Mouse (Mus musculus) lung, adult 2 months (tissue): ENCODE measurements around the gene Mid1ip1. TPM values are rescaled to one million over a fixed set of nuclear protein-coding genes. Genes with fewer than 3 reads are reported as not detected.

ENCODE experiments used
- DNase-seq: peaks from one replicate; pipeline ENCODE4 v3.0.0; 2022
- H3K4me1 ChIP-seq: fragments of 200-500 bp; 2 replicates; pipeline ENCODE4 v1.6.1; 2011; ENCODE audit warnings: low read length; ENCODE audit not compliant: control insufficient read depth, insufficient read depth
- H3K4me3 ChIP-seq: fragments of 200-500 bp; replicated peaks from 2 replicates; pipeline ENCODE3; 2011; ENCODE audit warnings: low read depth, mild to moderate bottlenecking, control low read depth, low read length; ENCODE audit errors: extremely low read depth
- CTCF ChIP-seq: fragments of 200-500 bp; IDR thresholded peaks from 2 replicates; pipeline ENCODE4 v1.5.1; 2011; ENCODE audit warnings: mild to moderate bottlenecking, low read length, control low read depth; ENCODE audit not compliant: insufficient read depth
- POLR2A ChIP-seq: fragments of 200-500 bp; IDR thresholded peaks from 2 replicates; pipeline ENCODE4 v1.6.1; 2011; ENCODE audit warnings: low read depth, mild to moderate bottlenecking, control low read depth, low read length, borderline replicate concordance; ENCODE audit errors: extremely low read depth
- WGBS: fragments of 180-500 bp; shearing (Covaris S2); methylation state at CpG from one replicate; pipeline ENCODE4 v1.1.7; 2018; 5-methylcytosine and 5-hydroxymethylcytosine counted together
- polyA plus RNA-seq: library from polyadenylated mRNA; depleted of rRNA; stranded (reverse); fragments of >200 nt; gene quantifications from 2 replicates; pipeline ENCODE4 v1.2.3, GENCODE M21; 2012; rRNA removed

Mid1ip1 gene
- 159 and 194 TPM in 2 replicates for polyA plus RNA-seq

DNA sequence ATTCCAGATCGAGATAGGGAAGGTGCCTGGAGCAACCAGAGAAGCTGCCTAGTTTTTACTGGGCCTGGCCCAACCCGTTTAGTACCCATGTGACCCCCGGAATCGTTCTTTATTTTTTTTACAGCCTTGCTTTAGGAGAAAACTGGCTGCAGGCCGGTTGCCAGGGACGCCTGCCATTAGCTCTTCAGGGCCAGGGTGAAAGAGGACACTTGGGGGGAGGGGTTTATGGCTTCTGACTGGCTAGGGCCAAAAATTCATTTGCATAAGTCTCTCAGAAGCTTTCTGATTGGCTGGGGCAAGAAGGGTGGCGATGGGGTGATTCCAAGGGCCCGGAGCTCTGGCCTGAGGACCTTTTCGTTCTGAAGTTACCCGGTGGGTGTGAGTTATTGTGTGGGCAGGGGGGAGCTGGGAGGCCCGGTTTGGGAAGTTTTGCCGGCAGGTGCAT is at the start of gene Mid1ip1:
Mid1ip1 (plus strand) TSS at position 318 of the 445 bp plus-strand sequence.
- TF ChIP-seq POLR2A: no peak; the same call in 1 of the 2 replicates
- peak within 1 kb of the TSS; percentile 4 for H3K4me3 ChIP-seq
- DNase-seq: peak; percentile 78
- H3K4me1 ChIP-seq: peaks cover 5% of the 10 kb centered on the region; the same call in 1 of the 2 replicates
- WGBS: 23% methylated on average over 12 of the region's 12 CpGs

DNA sequence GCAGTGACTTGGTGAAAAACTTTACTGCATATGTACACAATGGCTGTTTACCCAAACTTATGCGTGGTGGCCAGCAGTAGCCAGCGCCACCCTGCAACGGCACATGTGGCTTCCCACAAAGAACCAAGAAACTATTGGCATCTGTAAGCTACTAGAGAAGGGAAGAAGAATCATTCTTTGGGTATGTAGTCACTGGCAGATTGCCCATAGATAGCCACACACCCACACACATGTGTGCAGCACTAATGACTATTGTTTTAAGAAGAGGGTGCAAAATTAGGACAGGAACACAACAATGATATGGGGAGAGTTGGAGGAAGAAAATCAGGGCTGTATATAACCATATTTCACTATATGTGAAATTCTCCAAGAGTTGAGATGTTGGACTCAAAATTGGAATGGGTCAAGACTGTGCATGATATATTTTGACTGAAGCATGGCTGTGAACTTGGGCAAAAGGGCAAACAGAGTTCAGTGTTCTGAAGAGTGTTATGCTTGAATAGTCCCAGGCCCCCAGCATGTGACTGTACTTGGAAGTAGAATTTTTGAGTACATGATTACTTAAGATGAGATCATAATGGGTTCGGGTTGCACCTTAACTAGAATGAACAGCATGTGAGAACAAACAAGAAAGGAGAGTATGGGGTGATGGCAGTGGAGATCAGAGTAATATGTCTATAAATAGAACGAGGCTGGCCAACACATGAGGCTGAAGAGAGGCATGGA is 20.2 kb upstream of the Mid1ip1 start:
- no peaks in the 10 kb centered on the region for H3K4me1 ChIP-seq

DNA sequence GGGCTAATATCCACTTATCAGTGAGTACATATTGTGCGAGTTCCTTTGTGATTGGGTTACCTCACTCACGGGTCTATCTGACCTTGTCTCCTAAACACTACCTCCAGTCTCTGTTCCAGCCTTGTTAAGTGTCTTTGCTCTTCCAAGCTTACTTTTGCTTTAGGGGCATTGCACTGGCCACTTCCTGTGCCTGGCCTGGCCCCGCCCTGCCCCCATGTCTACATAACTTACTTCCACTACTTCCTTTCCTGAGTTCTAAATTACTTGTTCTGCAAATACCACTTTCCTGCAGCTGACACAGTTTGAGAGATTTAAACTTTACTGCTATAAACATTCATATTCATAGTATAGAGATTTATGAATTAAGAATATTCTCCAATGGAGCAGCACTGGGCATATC is 8.1 kb upstream of the Mid1ip1 start:
- no peak for DNase-seq
- TF ChIP-seq CTCF: no peak
- TF ChIP-seq POLR2A: no peak
- Histone ChIP-seq H3K4me1 (no peaks in the 10 kb centered on the region), H3K4me3 (no peak overlapping the region)
- WGBS: 77% methylated on average over 3 of the region's 3 CpGs

More for the DNA sequence above, 20.2 kb upstream of the Mid1ip1 start:
- TF ChIP-seq POLR2A (no peak), CTCF (no peak)
- WGBS: 62% methylated on average over 5 of the region's 5 CpGs
- H3K4me3 ChIP-seq: no peak overlapping the region
- DNase-seq: no peak

DNA sequence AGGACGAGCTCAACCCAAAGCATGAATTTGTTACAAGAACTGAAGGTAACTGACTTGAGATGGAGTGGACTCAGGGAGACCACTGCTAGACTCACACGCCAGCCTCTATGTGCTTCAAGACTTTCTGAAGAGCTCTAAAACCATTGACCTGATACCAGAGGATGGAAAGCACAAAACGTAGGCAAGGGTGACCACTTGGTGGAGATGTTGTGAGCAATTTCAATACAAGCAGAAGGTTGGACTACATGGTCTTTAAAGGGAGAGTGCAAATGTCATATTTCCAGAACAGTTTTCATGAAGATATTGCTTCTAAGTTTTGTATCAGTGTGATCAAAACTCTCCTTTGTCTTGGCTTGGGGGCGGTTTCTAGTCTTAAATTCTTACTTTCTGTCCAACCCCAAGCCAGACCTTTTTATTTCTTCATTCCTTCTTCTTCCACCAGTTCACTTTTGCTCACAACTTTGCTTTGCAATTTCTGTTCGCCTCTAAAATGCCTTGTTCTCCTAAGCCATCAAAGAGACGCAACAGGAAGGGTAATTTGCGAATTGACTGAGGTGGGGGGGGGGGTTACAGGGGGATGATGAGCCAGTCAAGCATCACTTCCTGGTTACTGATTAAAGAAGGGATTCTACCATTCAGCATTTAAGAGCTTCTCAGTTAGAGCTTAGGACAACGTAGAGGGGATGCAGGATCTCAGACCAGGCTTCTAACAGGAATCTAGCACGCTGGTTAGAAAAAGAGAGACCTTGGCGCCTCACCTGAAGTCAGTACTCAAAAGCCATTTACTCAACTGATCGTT is 775 bp upstream of the Mid1ip1 start:
- DNase-seq: no peak
- Histone ChIP-seq H3K4me1 (peaks cover 5% of the 10 kb centered on the region; the same call in 1 of the 2 replicates), H3K4me3 (peak overlapping the region; percentile 4)
- no peak for TF ChIP-seq CTCF
- 35% methylated on average over 11 of the region's 11 CpGs for WGBS

DNA sequence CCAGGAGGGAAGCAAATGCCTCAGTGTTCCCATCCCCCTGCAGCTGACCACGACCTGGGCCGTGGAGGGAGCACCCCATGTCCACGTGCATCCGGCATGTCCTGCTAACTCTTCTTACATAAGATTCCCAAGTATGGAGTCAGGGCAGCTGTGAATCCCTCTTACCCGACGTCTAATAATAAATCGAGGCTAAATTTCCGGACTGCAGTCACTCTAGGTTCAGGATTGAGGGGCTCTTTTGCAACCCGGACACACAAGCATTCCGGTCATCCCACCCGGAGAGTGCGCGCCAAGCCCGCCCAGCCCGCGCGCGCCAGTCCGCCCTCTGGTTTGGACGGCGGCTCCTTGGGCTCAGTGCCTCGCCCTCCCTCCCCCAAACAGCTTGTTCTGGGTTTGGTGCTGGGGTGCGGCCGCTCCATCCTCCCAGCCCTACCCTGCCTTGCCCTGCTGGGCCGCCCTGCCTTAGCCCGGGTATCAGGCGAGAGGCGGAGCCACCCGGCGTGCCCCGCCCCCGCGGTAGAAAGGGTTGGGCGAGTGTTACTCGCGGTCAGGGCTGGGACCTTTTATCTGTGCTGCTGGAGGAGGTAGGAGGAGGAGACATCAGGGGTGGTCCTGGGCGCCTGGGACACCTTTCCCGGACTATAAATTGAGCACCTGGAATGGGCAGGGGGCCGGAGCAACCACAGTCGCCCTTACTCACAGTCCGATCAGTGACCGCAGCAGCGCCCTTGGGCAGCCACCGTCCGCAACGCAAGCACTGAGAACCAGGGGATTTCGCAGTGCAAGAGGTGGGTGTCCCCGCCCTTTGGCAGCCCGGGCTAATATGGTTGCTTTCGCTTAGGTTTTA is 2.3 kb downstream of the Mid1ip1 start:
- DNase-seq: peak; percentile 81
- peak; percentile 76; the same call in 1 of the 2 replicates for TF ChIP-seq POLR2A
- TF ChIP-seq CTCF: no peak
- WGBS: 26% methylated on average over 50 of the region's 50 CpGs
- H3K4me3 ChIP-seq: peak overlapping the region; percentile 98
- H3K4me1 ChIP-seq: peaks cover 5% of the 10 kb centered on the region; the same call in 1 of the 2 replicates

DNA sequence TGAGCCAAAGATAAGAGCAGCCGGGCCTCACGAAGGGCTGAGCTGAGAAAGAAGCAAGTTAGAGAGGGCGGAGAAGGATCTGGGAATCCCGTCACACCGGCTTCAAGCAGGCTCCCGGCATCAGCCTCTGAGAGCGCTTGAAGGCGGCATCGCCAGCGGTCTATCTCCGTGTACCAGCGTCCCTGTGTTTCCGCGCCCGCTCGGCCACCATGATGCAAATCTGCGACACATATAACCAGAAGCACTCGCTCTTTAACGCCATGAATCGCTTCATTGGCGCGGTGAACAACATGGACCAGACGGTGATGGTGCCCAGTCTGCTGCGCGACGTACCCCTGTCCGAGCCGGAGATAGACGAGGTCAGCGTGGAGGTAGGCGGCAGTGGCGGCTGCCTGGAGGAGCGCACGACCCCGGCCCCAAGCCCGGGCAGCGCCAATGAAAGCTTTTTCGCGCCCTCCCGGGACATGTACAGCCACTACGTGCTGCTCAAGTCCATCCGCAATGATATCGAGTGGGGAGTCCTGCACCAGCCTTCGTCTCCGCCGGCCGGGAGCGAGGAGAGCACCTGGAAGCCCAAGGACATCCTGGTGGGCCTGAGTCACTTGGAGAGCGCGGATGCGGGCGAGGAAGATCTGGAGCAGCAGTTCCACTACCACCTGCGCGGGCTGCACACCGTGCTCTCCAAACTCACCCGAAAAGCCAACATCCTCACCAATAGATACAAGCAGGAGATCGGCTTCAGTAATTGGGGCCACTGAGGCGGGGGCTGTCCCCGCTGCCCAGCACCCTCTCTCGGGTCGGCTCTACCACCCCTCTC is 3.4 kb downstream of the Mid1ip1 start:
- 28% methylated on average over 61 of the region's 61 CpGs for WGBS
- Histone ChIP-seq H3K4me1 (peaks cover 5% of the 10 kb centered on the region; the same call in 1 of the 2 replicates), H3K4me3 (peak overlapping the region; percentile 98)
- peak; percentile 40 for DNase-seq
- TF ChIP-seq POLR2A (peak; percentile 23; the same call in 1 of the 2 replicates), CTCF (no peak)

DNA sequence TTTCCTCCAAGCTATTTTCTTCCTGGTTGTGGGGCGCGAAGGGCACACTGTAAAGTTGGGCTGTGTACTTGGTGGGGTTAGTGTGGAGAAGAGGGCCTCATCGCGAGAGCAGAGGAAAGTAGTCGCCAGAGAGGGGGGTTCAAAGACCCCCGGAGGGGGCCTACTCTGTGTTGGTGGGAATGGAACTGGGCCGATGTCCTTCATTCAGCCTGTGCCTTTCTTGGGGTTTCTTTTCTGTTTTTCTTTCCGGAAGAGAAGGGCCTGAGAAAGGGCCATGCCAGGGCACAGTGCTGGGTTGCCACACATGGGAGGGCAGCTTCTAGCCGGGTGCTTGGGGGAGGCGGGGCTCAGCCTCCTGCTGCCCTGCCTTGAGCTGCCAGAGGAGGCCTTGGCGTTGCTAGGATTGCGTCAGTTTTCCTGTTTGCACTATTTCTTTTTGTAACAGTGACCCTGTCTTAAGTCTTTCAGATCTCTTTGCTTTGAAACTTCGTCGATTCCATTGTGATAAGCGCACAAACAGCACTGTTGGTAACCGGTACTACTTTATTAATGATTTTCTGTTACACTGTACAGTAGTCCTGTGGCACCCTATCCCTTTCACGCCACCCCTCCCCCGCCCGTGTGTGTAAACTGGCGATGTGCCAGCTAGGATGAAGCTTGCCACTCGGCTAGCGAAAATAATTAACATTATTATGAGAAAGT is 4.2 kb downstream of the Mid1ip1 start:
- peak overlapping the region; percentile 98 for H3K4me3 ChIP-seq
- WGBS: 20% methylated on average over 22 of the region's 22 CpGs
- TF ChIP-seq CTCF: peak; percentile 23; the same call in 1 of the 2 replicates
- 0 out of 2 replicates have a peak, but pooled peaks have one; percentile 27 for TF ChIP-seq POLR2A
- peak; percentile 51 for DNase-seq
- peaks cover 5% of the 10 kb centered on the region; the same call in 1 of the 2 replicates for H3K4me1 ChIP-seq

DNA sequence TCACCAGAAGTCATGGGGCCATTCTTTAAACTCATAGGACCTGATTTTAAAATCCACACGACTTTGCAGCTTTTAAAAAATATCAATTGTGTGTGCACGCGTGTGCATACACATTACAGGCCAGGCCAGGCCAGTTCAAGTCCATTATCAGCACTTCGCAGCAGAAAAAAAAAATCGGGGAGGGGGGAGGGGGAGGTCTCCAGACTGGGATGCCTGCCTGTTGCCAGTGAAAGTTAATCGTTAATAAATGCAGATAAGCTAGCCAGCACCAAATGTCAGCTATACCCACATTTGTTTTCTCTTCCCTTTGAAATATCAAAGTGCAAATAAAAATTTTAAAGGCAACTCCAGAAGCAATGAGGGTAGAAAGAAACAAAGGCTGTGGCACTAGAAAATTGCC is 5.6 kb downstream of the Mid1ip1 start:
- H3K4me1 ChIP-seq: peaks cover 5% of the 10 kb centered on the region; the same call in 1 of the 2 replicates
- TF ChIP-seq POLR2A: no peak
- no peak for TF ChIP-seq CTCF
- WGBS: 44% methylated on average over 6 of the region's 6 CpGs
- no peak overlapping the region for H3K4me3 ChIP-seq
- DNase-seq: no peak
